Mouse (Mus musculus): ENCODE data around the gene Gtf3c2. TPM values are rescaled to one million over a fixed set of nuclear protein-coding genes. Genes with fewer than 3 reads are reported as not detected.

The Gtf3c2 gene
- total and polyA plus RNA-seq, 3 experiments = 22.8 to 96.9 (median 49.4) TPM

- in situ Hi-C loops (cut with MboI; ENCODE audit: low pct_ligation_motif_present, low pct_unique_long_range_greater_than_20kb, low sequenced_read_pairs) = no loop called here
- Histone ChIP-seq H3K4me2 (ENCODE audit: insufficient read depth, low read depth, poor library complexity, severe bottlenecking) (no peak overlapping the region), H3K79me2 (replicated peaks; ENCODE audit: control insufficient read depth, extremely low read depth, insufficient read depth, poor library complexity, severe bottlenecking) (peaks cover 32% of the 10 kb centered on the region), H3K4me1 (ENCODE audit: control insufficient read depth in 1 of 2, insufficient read depth in 2 of 2) (peaks cover 8 to 38% of the 10 kb centered on the region in 2 experiments), H3K27me3 (replicated peaks) (no peaks in the 10 kb centered on the region), H3K9me3 (replicated peaks; ENCODE audit: low read length) (no peaks in the 10 kb centered on the region), H3K9ac (ENCODE audit: insufficient read depth, low read depth) (no peak overlapping the region), H3K27ac (ENCODE audit: insufficient read depth, low read depth) (no peak overlapping the region), H3K36me3 (replicated peaks in 1 of 2; ENCODE audit: control insufficient read depth in 1 of 2, insufficient read depth in 1 of 2, low read length in 1 of 2) (peaks cover 62 to 72% of the 10 kb centered on the region in 2 experiments), H3K4me3 (replicated peaks in 1 of 3; ENCODE audit: low read depth in 2 of 3, low read length in 2 of 3, poor library complexity in 1 of 3) (no peak overlapping the region)
- no peak for TF ChIP-seq GABPA (IDR thresholded peaks at IDR 0.05; ENCODE audit: insufficient replicate concordance, low read depth, low read length)
- TF ChIP-seq ETS1 (conservative IDR thresholded peaks at IDR 0.05; ENCODE audit: low read depth, low read length) = no peak
- no peak for TF ChIP-seq ELF1 (IDR thresholded peaks at IDR 0.05; ENCODE audit: low read depth, low read length)
- no peak for TF ChIP-seq SIN3A (IDR thresholded peaks at IDR 0.05; ENCODE audit: low read length)
- TF ChIP-seq BHLHE40 (IDR thresholded peaks at IDR 0.05; ENCODE audit: low read depth, low read length) = no peak
- TF ChIP-seq CHD1 (IDR thresholded peaks at IDR 0.05; ENCODE audit: low read depth, low read length) = no peak
- no peak for TF ChIP-seq E2F4 (IDR thresholded peaks at IDR 0.05; ENCODE audit: insufficient replicate concordance, low read depth, low read length)
- no peak for DNase-seq (ENCODE audit: extremely low read depth)
- dilution Hi-C loops (cut with MboI; ENCODE audit: extremely low pct_ligation_motif_present, extremely low pct_unique_long_range_greater_than_20kb, low sequenced_read_pairs) = no loop called here
Observed at GRCm38 (mm10) chr5:31195671-31196070, 15.7 kb upstream of the Gtf3c2 start.

GRCm38 (mm10) chr5:31194486-31195485 is 14.8 kb upstream of the Gtf3c2 start:
- Histone ChIP-seq H3K27me3 (replicated peaks) (no peaks in the 10 kb centered on the region), H3K27ac (ENCODE audit: insufficient read depth, low read depth) (no peak overlapping the region), H3K4me2 (ENCODE audit: insufficient read depth, low read depth, poor library complexity, severe bottlenecking) (peak overlapping the region; percentile 84; the same call in 1 of the 2 replicates), H3K9me3 (replicated peaks; ENCODE audit: low read length) (no peaks in the 10 kb centered on the region), H3K79me2 (replicated peaks; ENCODE audit: control insufficient read depth, extremely low read depth, insufficient read depth, poor library complexity, severe bottlenecking) (peaks cover 27% of the 10 kb centered on the region), H3K36me3 (replicated peaks in 1 of 2; ENCODE audit: control insufficient read depth in 1 of 2, insufficient read depth in 1 of 2, low read length in 1 of 2) (peaks cover 62 to 72% of the 10 kb centered on the region in 2 experiments), H3K4me3 (replicated peaks in 1 of 3; ENCODE audit: low read depth in 2 of 3, low read length in 2 of 3, poor library complexity in 1 of 3) (peak overlapping the region; percentile 83 to 96 (median 88)), H3K9ac (ENCODE audit: insufficient read depth, low read depth) (peak overlapping the region; percentile 89), H3K4me1 (ENCODE audit: control insufficient read depth in 1 of 2, insufficient read depth in 2 of 2) (peaks cover 2 to 30% of the 10 kb centered on the region in 2 experiments; a peak in 3 of 4 replicates)
- dilution Hi-C loops (cut with MboI; ENCODE audit: extremely low pct_ligation_motif_present, extremely low pct_unique_long_range_greater_than_20kb, low sequenced_read_pairs) = no loop called here
- no peak for DNase-seq (ENCODE audit: extremely low read depth)
- in situ Hi-C loops (cut with MboI; ENCODE audit: low pct_ligation_motif_present, low pct_unique_long_range_greater_than_20kb, low sequenced_read_pairs) = no loop called here
- TF ChIP-seq MYC (IDR thresholded peaks at IDR 0.05; ENCODE audit: low read depth, low read length) (no peak), BHLHE40 (IDR thresholded peaks at IDR 0.05; ENCODE audit: low read depth, low read length) (no peak), MEF2A (IDR thresholded peaks at IDR 0.05; ENCODE audit: borderline replicate concordance, low read depth, low read length) (no peak), MAX (IDR thresholded peaks at IDR 0.05; ENCODE audit: low read length) (no peak), PAX5 (IDR thresholded peaks at IDR 0.05; ENCODE audit: low read length) (no peak), TCF12 (IDR thresholded peaks at IDR 0.05; ENCODE audit: low read depth, low read length) (no peak), JUND (conservative IDR thresholded peaks at IDR 0.05; ENCODE audit: low read depth, low read length) (no peak), ZNF384 (IDR thresholded peaks at IDR 0.05; ENCODE audit: low read depth, low read length) (no peak), CHD2 (IDR thresholded peaks at IDR 0.05; ENCODE audit: low read length) (no peak), SMC3 (IDR thresholded peaks at IDR 0.05; ENCODE audit: low read depth, low read length) (no peak), ZMIZ1 (IDR thresholded peaks at IDR 0.05; ENCODE audit: low read depth, low read length) (no peak), IRF4 (IDR thresholded peaks at IDR 0.05; ENCODE audit: low read depth, low read length) (no peak), SIN3A (IDR thresholded peaks at IDR 0.05; ENCODE audit: low read length) (no peak), MXI1 (IDR thresholded peaks at IDR 0.05; ENCODE audit: low read depth, low read length) (no peak)

All from CH12.LX (cell line).